Mouse (Mus musculus) testis, adult 2 months (tissue): ENCODE data around the gene Dapk2. TPM values are rescaled to one million over a fixed set of nuclear protein-coding genes. Genes with fewer than 3 reads are reported as not detected.

Experiments used
- H3K27ac ChIP-seq: fragments of 200-500 bp; 2 replicates; pipeline ENCODE4 v1.5.1; 2012; ENCODE audit warnings: low read depth, low read length; ENCODE audit not compliant: control insufficient read depth, insufficient read depth
- H3K27me3 ChIP-seq: fragments of 200-500 bp; 2 replicates; pipeline ENCODE4 v1.6.1; 2012; ENCODE audit warnings: mild to moderate bottlenecking, low read length, moderate library complexity; ENCODE audit not compliant: control insufficient read depth, insufficient read depth
- H3K36me3 ChIP-seq: fragments of 200-500 bp; 2 replicates; pipeline ENCODE4 v1.6.1; 2012; ENCODE audit warnings: mild to moderate bottlenecking, low read length; ENCODE audit not compliant: control insufficient read depth, insufficient read depth
- H3K4me1 ChIP-seq: fragments of 200-500 bp; 2 replicates; pipeline ENCODE4 v1.6.1; 2012; ENCODE audit warnings: low read length; ENCODE audit not compliant: control insufficient read depth, insufficient read depth
- H3K4me3 ChIP-seq: fragments of 200-500 bp; 2 replicates; pipeline ENCODE4 v1.5.1; 2012; ENCODE audit warnings: low read depth, mild to moderate bottlenecking, low read length, moderate library complexity, mixed read lengths; ENCODE audit not compliant: control insufficient read depth
- CTCF ChIP-seq: fragments of 200-500 bp; IDR thresholded peaks from 2 replicates; pipeline ENCODE4 v1.5.1; 2012; ENCODE audit warnings: low read depth, mild to moderate bottlenecking, inconsistent platforms, low read length, moderate library complexity; ENCODE audit not compliant: control insufficient read depth, insufficient read depth, insufficient replicate concordance
- POLR2A ChIP-seq: fragments of 200-500 bp; IDR thresholded peaks from 2 replicates; pipeline ENCODE4 v1.6.1; 2012; ENCODE audit warnings: low read depth, mild to moderate bottlenecking, inconsistent platforms, low read length, moderate library complexity; ENCODE audit not compliant: control insufficient read depth
- polyA plus RNA-seq: library from polyadenylated mRNA; depleted of rRNA; stranded (reverse); fragments of >200 nt; gene quantifications from 2 replicates; pipeline ENCODE4 v1.2.3, GENCODE M21; 2012

Gene Dapk2
- polyA plus RNA-seq, 1 experiment, result 0.67 TPM

DNA sequence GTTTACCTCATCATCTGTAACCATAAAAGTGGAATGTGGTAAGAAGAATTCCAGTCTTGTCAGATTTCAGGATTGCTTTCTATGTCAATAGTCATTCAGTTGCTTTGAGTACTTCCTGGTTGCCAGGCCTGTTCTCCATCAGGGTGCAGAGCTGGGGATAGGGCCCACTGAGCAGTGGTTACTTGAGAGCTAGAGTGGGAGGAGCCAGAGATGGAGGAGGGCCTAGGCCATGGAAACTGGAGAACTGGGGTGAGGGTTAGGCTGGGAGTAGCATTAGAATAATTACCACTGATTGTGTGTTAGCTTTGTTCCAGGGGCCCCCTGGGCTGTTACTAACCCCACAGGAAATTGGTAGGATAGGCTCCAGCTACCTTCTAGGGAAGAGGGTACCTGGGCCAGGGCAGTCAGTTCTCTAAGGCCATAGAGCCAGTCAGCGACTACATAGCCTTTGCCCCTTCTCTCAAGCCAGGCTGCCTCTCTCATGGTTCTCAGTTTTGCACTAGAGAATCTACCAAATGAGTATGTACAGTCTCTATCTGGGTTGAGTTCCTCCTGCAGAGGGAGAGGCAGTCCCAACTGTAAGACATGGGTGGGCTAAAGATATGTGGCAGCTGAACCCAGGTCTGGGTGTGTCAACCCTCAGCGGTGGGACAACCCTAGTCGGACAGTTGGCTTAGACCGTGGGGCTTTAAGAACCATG, 23.3 kb downstream of the Dapk2 start:
- TF ChIP-seq CTCF (no peak), POLR2A (no peak)
- H3K4me3 ChIP-seq, result no peak overlapping the region
- no peak overlapping the region for H3K27ac ChIP-seq
- no peaks in the 10 kb centered on the region for H3K4me1 ChIP-seq
- no peaks in the 10 kb centered on the region for H3K27me3 ChIP-seq
- no peaks in the 10 kb centered on the region for H3K36me3 ChIP-seq

DNA sequence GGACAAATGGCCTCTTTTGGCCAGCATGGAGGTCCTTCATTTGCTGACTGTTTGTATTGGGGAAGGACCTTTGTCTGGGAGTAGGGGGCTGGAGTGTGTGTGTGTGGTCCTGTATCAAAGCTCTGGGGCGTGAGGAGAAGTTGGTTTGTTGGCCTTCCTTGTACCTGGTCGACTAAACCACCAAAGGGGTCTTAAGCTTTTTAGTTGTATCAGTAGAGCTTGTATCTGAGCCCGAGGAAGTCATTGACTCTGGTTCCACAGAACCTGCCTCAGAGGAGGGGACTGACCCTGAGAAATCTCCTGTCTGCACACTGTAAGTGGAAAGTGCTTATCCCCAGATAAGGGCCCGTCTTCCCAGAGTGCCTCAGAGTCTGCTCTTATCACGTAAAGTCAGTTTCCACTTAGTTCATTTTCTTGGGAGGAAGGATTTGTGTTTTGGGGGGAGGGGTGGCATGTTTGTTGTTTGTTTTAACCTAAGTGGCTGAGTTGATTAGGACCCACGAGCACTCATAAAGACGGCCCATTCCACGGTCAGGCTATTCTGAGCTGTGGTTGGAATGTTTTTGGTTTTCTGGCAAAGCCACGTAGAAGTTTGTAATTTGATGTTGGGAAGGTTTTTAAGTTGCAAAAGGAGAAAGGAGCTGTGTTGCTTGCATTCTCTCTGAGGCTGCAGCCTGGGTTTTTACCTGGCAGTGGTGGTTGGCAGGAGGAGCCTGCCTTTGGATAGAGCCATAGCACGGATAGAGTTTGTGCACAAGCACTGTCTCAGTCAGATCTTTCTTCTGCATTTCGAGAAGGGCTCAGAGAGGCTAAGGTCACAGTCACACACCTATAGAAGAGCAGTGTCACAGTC, 24.0 kb downstream of the Dapk2 start:
- no peaks in the 10 kb centered on the region for H3K36me3 ChIP-seq
- H3K27me3 ChIP-seq, result no peaks in the 10 kb centered on the region
- no peak overlapping the region for H3K4me3 ChIP-seq
- no peaks in the 10 kb centered on the region for H3K4me1 ChIP-seq
- no peak for TF ChIP-seq CTCF
- TF ChIP-seq POLR2A, result no peak
- H3K27ac ChIP-seq, result no peak overlapping the region

DNA sequence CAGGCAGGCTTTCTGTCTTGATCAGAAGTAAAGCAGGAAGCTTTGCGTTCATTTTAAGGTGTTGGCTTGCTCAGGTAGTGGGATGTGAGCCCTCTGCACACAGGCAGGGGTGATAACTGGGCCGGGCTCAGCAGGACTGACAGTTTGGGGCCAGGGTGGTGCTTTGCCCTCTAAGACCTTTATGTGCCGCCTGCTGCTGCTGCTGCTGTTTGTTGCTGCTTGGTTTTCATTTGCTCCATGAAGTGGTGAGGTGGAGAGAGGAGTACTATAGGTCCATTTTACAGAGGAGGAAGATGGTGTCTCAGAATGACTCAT, 24.6 kb downstream of the Dapk2 start:
- Histone ChIP-seq H3K27ac (no peak overlapping the region), H3K4me3 (no peak overlapping the region), H3K36me3 (no peaks in the 10 kb centered on the region), H3K27me3 (no peaks in the 10 kb centered on the region), H3K4me1 (no peaks in the 10 kb centered on the region)
- TF ChIP-seq POLR2A, result no peak
- TF ChIP-seq CTCF, result no peak

- Histone ChIP-seq H3K27me3 (no peaks in the 10 kb centered on the region), H3K27ac (no peak overlapping the region), H3K4me1 (no peaks in the 10 kb centered on the region), H3K36me3 (no peaks in the 10 kb centered on the region), H3K4me3 (no peak overlapping the region)
- TF ChIP-seq POLR2A, result no peak
- TF ChIP-seq CTCF, result no peak
Observed at GRCm38 (mm10) chr9:66183023-66183422, 25.0 kb downstream of the Dapk2 start.

- TF ChIP-seq CTCF (no peak), POLR2A (no peak)
- H3K27ac ChIP-seq, result no peak overlapping the region
- H3K27me3 ChIP-seq, result no peaks in the 10 kb centered on the region
- H3K4me1 ChIP-seq, result no peaks in the 10 kb centered on the region
- no peak overlapping the region for H3K4me3 ChIP-seq
- no peaks in the 10 kb centered on the region for H3K36me3 ChIP-seq
Observed at GRCm38 (mm10) chr9:66184572-66184971, 26.5 kb downstream of the Dapk2 start.

DNA sequence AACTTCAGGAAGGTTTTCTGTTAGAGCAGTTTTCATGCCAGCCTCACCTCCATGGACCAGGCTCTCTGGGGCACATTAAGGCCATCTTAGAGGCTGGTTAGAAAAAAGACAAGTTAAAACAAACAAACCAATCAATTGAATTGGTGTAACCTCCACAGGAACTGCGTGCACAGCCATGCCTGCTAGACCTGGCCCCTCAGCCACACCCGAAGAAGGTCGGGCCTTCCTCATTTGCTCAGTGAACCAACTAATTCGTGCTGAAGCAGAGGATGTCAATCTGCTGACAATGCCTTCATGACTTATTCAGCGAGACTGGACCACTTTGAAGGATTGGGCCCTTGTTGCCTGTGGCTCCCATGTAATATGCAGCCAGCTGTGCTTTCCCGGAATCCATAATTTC, 28.4 kb downstream of the Dapk2 start:
- H3K27ac ChIP-seq, result no peak overlapping the region

DNA sequence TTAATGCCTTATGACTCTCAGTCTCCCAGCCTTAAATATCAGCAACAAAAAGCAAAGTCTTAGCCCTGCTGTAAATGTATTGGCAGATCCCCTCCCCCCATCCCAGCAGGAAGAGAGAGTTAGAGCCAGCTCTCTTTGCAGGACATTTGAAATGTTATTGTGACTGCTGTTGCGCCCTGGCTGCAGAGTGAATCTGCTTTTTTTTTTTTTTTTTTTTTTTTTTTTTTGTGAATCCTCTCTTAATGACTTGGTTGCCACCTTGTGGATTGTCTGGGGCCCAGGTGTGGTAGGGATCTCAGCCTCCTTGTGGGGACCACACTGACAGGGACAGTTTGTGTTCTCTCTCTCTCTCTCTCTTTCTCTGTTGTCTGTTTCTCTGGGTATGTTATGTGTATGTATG, 31.0 kb downstream of the Dapk2 start:
- TF ChIP-seq CTCF (no peak), POLR2A (no peak)
- Histone ChIP-seq H3K27me3 (no peaks in the 10 kb centered on the region), H3K27ac (no peak overlapping the region), H3K36me3 (no peaks in the 10 kb centered on the region), H3K4me1 (no peaks in the 10 kb centered on the region), H3K4me3 (no peak overlapping the region)

More for the DNA sequence above, 28.4 kb downstream of the Dapk2 start:
- TF ChIP-seq POLR2A, result no peak
- no peak for TF ChIP-seq CTCF
- Histone ChIP-seq H3K27me3 (no peaks in the 10 kb centered on the region), H3K36me3 (no peaks in the 10 kb centered on the region), H3K4me1 (no peaks in the 10 kb centered on the region), H3K4me3 (no peak overlapping the region)

- TF ChIP-seq POLR2A (no peak), CTCF (no peak)
- Histone ChIP-seq H3K36me3 (no peaks in the 10 kb centered on the region), H3K27me3 (no peaks in the 10 kb centered on the region), H3K27ac (no peak overlapping the region), H3K4me3 (no peak overlapping the region), H3K4me1 (no peaks in the 10 kb centered on the region)
Observed at GRCm38 (mm10) chr9:66194003-66194402, 36.0 kb downstream of the Dapk2 start.
